Mouse (Mus musculus): ENCODE data around the gene Vcam1.
A peak's percentile ranks its signal among the peaks of the same experiment; 100 is the strongest.

Vcam1 gene

DNA sequence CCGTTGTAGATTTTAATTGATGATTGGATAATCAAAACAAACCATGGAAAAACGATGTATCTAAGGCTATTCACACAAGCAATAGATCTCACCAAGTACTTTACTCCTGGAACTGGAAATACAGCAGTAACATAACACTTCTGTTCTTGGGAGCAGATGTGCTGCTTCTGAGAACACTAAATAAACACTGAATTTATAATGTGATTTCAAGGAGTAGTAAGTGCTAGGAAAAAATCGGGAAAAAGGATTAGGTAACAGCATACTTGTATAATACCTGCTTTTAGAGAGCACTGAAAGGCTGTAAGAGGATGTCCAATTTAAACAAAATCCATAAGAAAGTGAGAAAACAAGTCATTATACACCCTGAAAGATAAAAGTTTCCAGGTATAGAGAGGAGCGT, 43.5 kb downstream of the Vcam1 start:
- no peak for DNase-seq (ENCODE audit: low read depth, low spot score)

GRCm38 (mm10) chr3:116080939-116081676, 48.4 kb downstream of the Vcam1 start:
- no peak for DNase-seq (ENCODE audit: low read depth, low spot score)

DNA sequence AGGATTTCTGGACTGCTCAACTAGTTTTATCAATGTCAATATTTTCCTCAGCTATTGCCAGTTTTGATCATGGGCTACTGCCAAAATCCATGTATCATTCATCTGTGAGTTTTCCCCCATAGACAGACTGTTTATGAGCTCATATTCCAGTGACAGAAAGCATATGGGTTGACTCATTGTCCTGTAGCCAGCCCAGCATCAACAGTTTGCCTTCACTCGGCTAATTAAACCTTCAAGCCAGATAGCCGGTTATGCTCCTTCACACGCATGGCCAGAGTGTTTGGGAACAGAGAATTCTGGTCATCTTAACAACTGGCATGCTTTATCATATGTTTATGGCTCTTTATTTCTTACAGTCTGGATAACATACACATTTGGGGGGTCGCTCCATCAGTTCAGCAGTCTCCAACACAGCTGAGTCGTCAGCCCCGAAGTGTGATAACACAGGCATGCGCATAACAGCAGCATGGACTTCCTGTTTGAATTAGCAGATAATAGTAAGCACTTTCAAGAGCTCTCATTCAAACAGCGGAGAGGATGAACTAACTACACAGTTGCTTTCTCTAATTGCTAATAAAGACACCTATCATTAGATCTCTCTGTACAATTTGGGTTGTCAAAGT, 49.2 kb downstream of the Vcam1 start:
- DNase-seq (ENCODE audit: low read depth, low spot score): no peak

GRCm38 (mm10) chr3:116078490-116078889, 51.0 kb downstream of the Vcam1 start:
- peak; percentile 4 for DNase-seq (ENCODE audit: low read depth, low spot score)

DNA sequence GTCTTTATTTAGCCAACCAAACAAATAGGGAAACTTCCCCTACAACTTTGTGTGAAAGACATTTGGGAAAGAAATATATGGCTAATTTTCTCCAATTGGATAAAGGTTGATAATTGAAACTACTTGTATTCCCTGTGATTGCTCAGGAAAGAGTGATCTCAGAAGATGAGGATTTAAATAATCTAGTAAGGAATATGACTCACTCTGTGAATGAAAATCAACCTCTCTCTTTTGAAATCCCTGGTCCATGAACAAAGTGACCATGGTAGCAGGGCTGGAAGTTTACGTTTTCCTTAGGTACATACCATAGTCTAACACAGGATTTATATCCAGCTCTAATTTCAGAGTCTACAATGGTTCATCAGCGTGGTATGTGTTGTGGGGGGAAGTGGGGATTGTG, 52.7 kb downstream of the Vcam1 start:
- no peak for DNase-seq (ENCODE audit: low read depth, low spot score)

DNA sequence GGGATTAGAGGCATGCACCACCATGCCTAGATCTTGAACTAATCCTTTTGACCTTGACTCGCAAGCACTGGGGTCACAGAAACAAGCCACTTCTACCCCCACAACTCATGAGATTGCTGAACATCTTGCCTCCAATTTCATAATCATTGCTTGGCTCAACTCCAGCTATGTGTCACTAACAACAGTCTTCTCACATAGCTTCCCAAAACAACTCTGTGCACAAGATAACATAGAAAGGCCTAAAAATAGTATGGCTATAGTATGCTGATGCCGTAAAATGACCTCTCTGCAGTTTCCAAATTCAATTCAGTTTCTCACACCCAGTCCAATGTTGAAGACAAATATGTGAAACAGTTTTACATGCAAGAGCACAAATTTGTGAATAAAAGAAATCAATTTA, 56.9 kb downstream of the Vcam1 start:
- no peak for DNase-seq (ENCODE audit: low read depth, low spot score)

DNA sequence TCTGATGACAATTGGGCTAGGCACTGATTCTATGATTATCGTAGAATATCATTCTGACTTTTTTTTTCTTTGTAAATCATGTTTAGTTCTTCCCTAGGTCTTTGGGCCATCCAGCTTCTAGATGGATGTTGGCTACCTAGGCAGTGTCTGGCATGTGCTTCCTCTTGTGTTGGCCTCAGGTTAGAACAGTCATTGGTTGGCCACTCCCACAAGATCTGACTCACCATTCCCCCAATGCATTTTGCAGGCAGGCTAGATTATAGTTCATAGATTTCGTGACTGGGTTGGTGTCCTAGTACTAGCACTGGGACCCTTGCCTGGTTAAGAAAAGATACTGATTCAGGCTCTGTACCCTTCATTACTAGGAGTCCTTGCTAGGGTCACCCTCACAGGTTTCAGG, 67.3 kb downstream of the Vcam1 start:
- DNase-seq (ENCODE audit: low read depth, low spot score): no peak

- no peak for DNase-seq (ENCODE audit: low read depth, low spot score)
Observed at GRCm38 (mm10) chr3:116060320-116060719, 69.2 kb downstream of the Vcam1 start.

Measured in R1 (cell line).